Mouse (Mus musculus): ENCODE data around the gene Cers6. TPM values are rescaled to one million over a fixed set of nuclear protein-coding genes. Genes with fewer than 3 reads are reported as not detected.

Cers6 gene
- polyA plus RNA-seq, 1 experiment from 2014 or later, result 28.3 TPM

GRCm38 (mm10) chr2:69042327-69043106 lies 181.3 kb downstream of the Cers6 start:
- 30% methylated on average over 6 of the region's 6 CpGs for WGBS
- peak; percentile 49; the same call in 1 of the 2 replicates for ATAC-seq (ENCODE audit: low FRiP score, low read depth)
- Histone ChIP-seq H3K27me3 (no peaks in the 10 kb centered on the region), H3K9me3 (no peaks in the 10 kb centered on the region), H3K9ac (no peak overlapping the region), H3K4me3 (no peak overlapping the region), H3K36me3 (no peaks in the 10 kb centered on the region), H3K4me1 (peaks cover 14% of the 10 kb centered on the region), H3K27ac (peak overlapping the region; percentile 28; the same call in 1 of the 2 replicates), H3K4me2 (replicated peaks) (no peak overlapping the region)

GRCm38 (mm10) chr2:69043431-69044118 lies 182.3 kb downstream of the Cers6 start:
- no peak overlapping the region for H3K9ac ChIP-seq
- no peaks in the 10 kb centered on the region for H3K36me3 ChIP-seq
- peaks cover 14% of the 10 kb centered on the region for H3K4me1 ChIP-seq
- H3K27ac ChIP-seq, result no peak overlapping the region
- 44% methylated on average over 4 of the region's 4 CpGs for WGBS
- ATAC-seq (ENCODE audit: low FRiP score, low read depth), result peak; percentile 68
- H3K4me3 ChIP-seq, result no peak overlapping the region
- no peaks in the 10 kb centered on the region for H3K27me3 ChIP-seq
- no peak overlapping the region for H3K4me2 ChIP-seq (replicated peaks)
- no peaks in the 10 kb centered on the region for H3K9me3 ChIP-seq

GRCm38 (mm10) chr2:69045926-69046325 lies 184.7 kb downstream of the Cers6 start:
- Histone ChIP-seq H3K27me3 (no peaks in the 10 kb centered on the region), H3K9ac (no peak overlapping the region), H3K4me3 (no peak overlapping the region), H3K9me3 (no peaks in the 10 kb centered on the region), H3K27ac (no peak overlapping the region), H3K36me3 (no peaks in the 10 kb centered on the region), H3K4me1 (peaks cover 22% of the 10 kb centered on the region), H3K4me2 (replicated peaks) (no peak overlapping the region)
- no peak for ATAC-seq (ENCODE audit: low FRiP score, low read depth)
- 86% methylated on average over 4 of the region's 4 CpGs for WGBS

- Histone ChIP-seq H3K4me2 (replicated peaks) (no peak overlapping the region), H3K9me3 (no peaks in the 10 kb centered on the region), H3K27me3 (no peaks in the 10 kb centered on the region), H3K9ac (no peak overlapping the region), H3K4me1 (peaks cover 22% of the 10 kb centered on the region), H3K27ac (no peak overlapping the region), H3K36me3 (no peaks in the 10 kb centered on the region), H3K4me3 (no peak overlapping the region)
- no peak for ATAC-seq (ENCODE audit: low FRiP score, low read depth)
- WGBS, result 75% methylated on average over 7 of the region's 7 CpGs
These were observed 186.1 kb downstream of the Cers6 start for GRCm38 (mm10) chr2:69047297-69047696.

- Histone ChIP-seq H3K9ac (no peak overlapping the region), H3K27ac (no peak overlapping the region), H3K36me3 (no peaks in the 10 kb centered on the region), H3K9me3 (no peaks in the 10 kb centered on the region), H3K4me1 (peaks cover 19% of the 10 kb centered on the region), H3K4me2 (replicated peaks) (no peak overlapping the region), H3K27me3 (no peaks in the 10 kb centered on the region), H3K4me3 (no peak overlapping the region)
- 89% methylated on average over 3 of the region's 3 CpGs for WGBS
- ATAC-seq (ENCODE audit: low FRiP score, low read depth), result no peak
These were observed 186.6 kb downstream of the Cers6 start for GRCm38 (mm10) chr2:69047805-69048204.

GRCm38 (mm10) chr2:69049179-69049578 lies 187.9 kb downstream of the Cers6 start:
- H3K4me1 ChIP-seq, result peaks cover 20% of the 10 kb centered on the region
- H3K36me3 ChIP-seq, result no peaks in the 10 kb centered on the region
- H3K27ac ChIP-seq, result no peak overlapping the region
- no peaks in the 10 kb centered on the region for H3K27me3 ChIP-seq
- H3K4me3 ChIP-seq, result no peak overlapping the region
- no peaks in the 10 kb centered on the region for H3K9me3 ChIP-seq
- ATAC-seq (ENCODE audit: low FRiP score, low read depth), result no peak
- no peak overlapping the region for H3K4me2 ChIP-seq (replicated peaks)
- no peak overlapping the region for H3K9ac ChIP-seq
- WGBS, result 56% methylated on average over 7 of the region's 7 CpGs

GRCm38 (mm10) chr2:69050189-69050588 lies 188.9 kb downstream of the Cers6 start:
- H3K9ac ChIP-seq, result no peak overlapping the region
- peaks cover 25% of the 10 kb centered on the region for H3K4me1 ChIP-seq
- no peak overlapping the region for H3K27ac ChIP-seq
- H3K27me3 ChIP-seq, result no peaks in the 10 kb centered on the region
- ATAC-seq (ENCODE audit: low FRiP score, low read depth), result no peak
- no peak overlapping the region for H3K4me2 ChIP-seq (replicated peaks)
- no peaks in the 10 kb centered on the region for H3K9me3 ChIP-seq
- no peak overlapping the region for H3K4me3 ChIP-seq
- H3K36me3 ChIP-seq, result 0 out of 2 replicates have a peak, but pooled peaks cover under 1% of the 10 kb centered on the region
- 72% methylated on average over 4 of the region's 4 CpGs for WGBS

- peaks cover 25% of the 10 kb centered on the region for H3K4me1 ChIP-seq
- H3K27ac ChIP-seq, result no peak overlapping the region
- H3K36me3 ChIP-seq, result 0 out of 2 replicates have a peak, but pooled peaks cover 3% of the 10 kb centered on the region
- no peaks in the 10 kb centered on the region for H3K27me3 ChIP-seq
- no peak overlapping the region for H3K4me2 ChIP-seq (replicated peaks)
- H3K9me3 ChIP-seq, result no peaks in the 10 kb centered on the region
- H3K9ac ChIP-seq, result no peak overlapping the region
- ATAC-seq (ENCODE audit: low FRiP score, low read depth), result no peak
- 50% methylated on average over 1 of the region's 1 CpGs for WGBS
- H3K4me3 ChIP-seq, result no peak overlapping the region
These were observed 190.4 kb downstream of the Cers6 start for GRCm38 (mm10) chr2:69051596-69051995.

GRCm38 (mm10) chr2:69053210-69053858 lies 192.1 kb downstream of the Cers6 start:
- Histone ChIP-seq H3K9me3 (no peaks in the 10 kb centered on the region), H3K4me1 (peaks cover 25% of the 10 kb centered on the region), H3K27me3 (no peaks in the 10 kb centered on the region), H3K4me2 (replicated peaks) (no peak overlapping the region), H3K4me3 (no peak overlapping the region), H3K27ac (no peak overlapping the region), H3K9ac (no peak overlapping the region), H3K36me3 (0 out of 2 replicates have a peak, but pooled peaks cover 3% of the 10 kb centered on the region)
- peak; percentile 41; the same call in 1 of the 2 replicates for ATAC-seq (ENCODE audit: low FRiP score, low read depth)
- 21% methylated on average over 4 of the region's 4 CpGs for WGBS

- peak; percentile 55 for ATAC-seq (ENCODE audit: low FRiP score, low read depth)
- Histone ChIP-seq H3K4me1 (peaks cover 20% of the 10 kb centered on the region), H3K27me3 (no peaks in the 10 kb centered on the region), H3K36me3 (0 out of 2 replicates have a peak, but pooled peaks cover 3% of the 10 kb centered on the region), H3K9ac (no peak overlapping the region), H3K4me2 (replicated peaks) (no peak overlapping the region), H3K9me3 (no peaks in the 10 kb centered on the region), H3K27ac (no peak overlapping the region), H3K4me3 (no peak overlapping the region)
- WGBS, result 36% methylated on average over 4 of the region's 4 CpGs
These were observed 193.0 kb downstream of the Cers6 start for GRCm38 (mm10) chr2:69054279-69054678.

GRCm38 (mm10) chr2:69055174-69055573 lies 193.9 kb downstream of the Cers6 start:
- Histone ChIP-seq H3K4me1 (peaks cover 16% of the 10 kb centered on the region), H3K9ac (no peak overlapping the region), H3K9me3 (no peaks in the 10 kb centered on the region), H3K36me3 (0 out of 2 replicates have a peak, but pooled peaks cover 3% of the 10 kb centered on the region), H3K4me3 (no peak overlapping the region), H3K27me3 (no peaks in the 10 kb centered on the region), H3K27ac (no peak overlapping the region), H3K4me2 (replicated peaks) (no peak overlapping the region)
- ATAC-seq (ENCODE audit: low FRiP score, low read depth), result no peak
- 86% methylated on average over 6 of the region's 6 CpGs for WGBS

GRCm38 (mm10) chr2:69061313-69061712 lies 200.1 kb downstream of the Cers6 start:
- Histone ChIP-seq H3K9me3 (peaks cover 4% of the 10 kb centered on the region; the same call in 1 of the 2 replicates), H3K36me3 (peaks cover 3% of the 10 kb centered on the region; the same call in 1 of the 2 replicates), H3K27ac (no peak overlapping the region), H3K4me2 (replicated peaks) (no peak overlapping the region), H3K4me3 (no peak overlapping the region), H3K27me3 (no peaks in the 10 kb centered on the region), H3K9ac (no peak overlapping the region), H3K4me1 (no peaks in the 10 kb centered on the region)
- no peak for ATAC-seq (ENCODE audit: low FRiP score, low read depth)

All from limb, embryonic 13.5 days (tissue).